Mouse (Mus musculus) lung, adult 2 months (tissue): ENCODE data around the gene Gzmm. TPM values are rescaled to one million over a fixed set of nuclear protein-coding genes. Genes with fewer than 3 reads are reported as not detected.
A peak's percentile ranks its signal among the peaks of the same experiment; 100 is the strongest.

ENCODE experiments used
- DNase-seq: peaks from one replicate; pipeline ENCODE4 v3.0.0; 2022
- H3K4me1 ChIP-seq: fragments of 200-500 bp; 2 replicates; pipeline ENCODE4 v1.6.1; 2011; ENCODE audit warnings: low read length; ENCODE audit not compliant: control insufficient read depth, insufficient read depth
- H3K4me3 ChIP-seq: fragments of 200-500 bp; replicated peaks from 2 replicates; pipeline ENCODE3; 2011; ENCODE audit warnings: low read depth, mild to moderate bottlenecking, control low read depth, low read length; ENCODE audit errors: extremely low read depth
- CTCF ChIP-seq: fragments of 200-500 bp; IDR thresholded peaks from 2 replicates; pipeline ENCODE4 v1.5.1; 2011; ENCODE audit warnings: mild to moderate bottlenecking, low read length, control low read depth; ENCODE audit not compliant: insufficient read depth
- POLR2A ChIP-seq: fragments of 200-500 bp; IDR thresholded peaks from 2 replicates; pipeline ENCODE4 v1.6.1; 2011; ENCODE audit warnings: low read depth, mild to moderate bottlenecking, control low read depth, low read length, borderline replicate concordance; ENCODE audit errors: extremely low read depth
- WGBS: fragments of 180-500 bp; shearing (Covaris S2); methylation state at CpG from one replicate; pipeline ENCODE4 v1.1.7; 2018; 5-methylcytosine and 5-hydroxymethylcytosine counted together
- polyA plus RNA-seq: library from polyadenylated mRNA; depleted of rRNA; stranded (reverse); fragments of >200 nt; gene quantifications from 2 replicates; pipeline ENCODE4 v1.2.3, GENCODE M21; 2012

Gzmm gene
- polyA plus RNA-seq, 1 experiment: 1.5 TPM

GRCm38 (mm10) chr10:79675346-79676035 lies 13.3 kb upstream of the Gzmm start:
- WGBS: 67% methylated on average over 44 of the region's 44 CpGs
- Histone ChIP-seq H3K4me1 (no peaks in the 10 kb centered on the region), H3K4me3 (no peak overlapping the region)
- TF ChIP-seq POLR2A (no peak), CTCF (no peak)
- no peak for DNase-seq

- WGBS: 25% methylated on average over 11 of the region's 11 CpGs
- peak overlapping the region; percentile 49 for H3K4me3 ChIP-seq
- no peak for TF ChIP-seq CTCF
- TF ChIP-seq POLR2A: no peak
- peaks cover 14% of the 10 kb centered on the region for H3K4me1 ChIP-seq
- no peak for DNase-seq
Observed at GRCm38 (mm10) chr10:79680606-79681495, 8.0 kb upstream of the Gzmm start.

GRCm38 (mm10) chr10:79681591-79682245 lies 7.1 kb upstream of the Gzmm start, which contains the start of gene Cdc34:
TSS of gene Cdc34 (plus strand) at chr10:79682195.
- under 1% methylated on average over 77 of the region's 84 CpGs for WGBS
- no peak for TF ChIP-seq CTCF
- peak; percentile 85; the same call in 1 of the 2 replicates for TF ChIP-seq POLR2A
- DNase-seq: peak; percentile 98

GRCm38 (mm10) chr10:79682551-79682915 lies 6.3 kb upstream of the Gzmm start:
- peaks cover 14% of the 10 kb centered on the region for H3K4me1 ChIP-seq
- WGBS: under 1% methylated on average over 10 of the region's 10 CpGs
- DNase-seq: peak; percentile 29
- no peak for TF ChIP-seq POLR2A
- TF ChIP-seq CTCF: no peak
- peak overlapping the region; percentile 91 for H3K4me3 ChIP-seq

More at GRCm38 (mm10) chr10:79681591-79682245, 7.1 kb upstream of the Gzmm start, which contains the start of gene Cdc34:
- H3K4me1 ChIP-seq: peaks cover 14% of the 10 kb centered on the region
- peak within 1 kb of the TSS; percentile 91 for H3K4me3 ChIP-seq

- WGBS: 2% methylated on average over 10 of the region's 10 CpGs
- Histone ChIP-seq H3K4me3 (peak overlapping the region; percentile 91), H3K4me1 (peaks cover 14% of the 10 kb centered on the region)
- peak; percentile 48 for DNase-seq
- TF ChIP-seq POLR2A (no peak), CTCF (peak; percentile 22; the same call in 1 of the 2 replicates)
Observed at GRCm38 (mm10) chr10:79682916-79683582, 5.8 kb upstream of the Gzmm start.

- Histone ChIP-seq H3K4me3 (no peak overlapping the region), H3K4me1 (peaks cover 14% of the 10 kb centered on the region)
- 37% methylated on average over 6 of the region's 6 CpGs for WGBS
- TF ChIP-seq POLR2A (no peak), CTCF (no peak)
- no peak for DNase-seq
Observed at GRCm38 (mm10) chr10:79683726-79684640, 4.8 kb upstream of the Gzmm start.

- TF ChIP-seq CTCF (no peak), POLR2A (no peak)
- DNase-seq: no peak
- 93% methylated on average over 25 of the region's 25 CpGs for WGBS
- Histone ChIP-seq H3K4me3 (no peak overlapping the region), H3K4me1 (peaks cover 14% of the 10 kb centered on the region)
Observed at GRCm38 (mm10) chr10:79684770-79685600, 3.8 kb upstream of the Gzmm start.
